Mouse (Mus musculus) lung, postnatal 0 days (tissue): ENCODE results near the gene Atp4b. TPM values are rescaled to one million over a fixed set of nuclear protein-coding genes. Genes with fewer than 3 reads are reported as not detected.

Source experiments
- ATAC-seq: fragments of 200-750 bp; cut with Nextera tagmentation; 2 replicates; pipeline ENCODE4 v1.8.0; 2017; ENCODE audit warnings: moderate library complexity
- DNase-seq: peaks from one replicate; pipeline ENCODE4 v3.0.0-alpha.2; 2016; ENCODE audit warnings: low spot score
- H3K27ac ChIP-seq: fragments of 300-500 bp; sonication (generic); 2 replicates; pipeline ENCODE4 v1.5.1; 2014; ENCODE audit warnings: antibody characterized with exemption, mild to moderate bottlenecking, low read length, mixed read lengths
- H3K27me3 ChIP-seq: fragments of 300-500 bp; sonication (generic); replicated peaks from 2 replicates; pipeline ENCODE4 v1.6.1; 2014; ENCODE audit warnings: low read length, mixed read lengths; ENCODE audit not compliant: insufficient read depth
- H3K36me3 ChIP-seq: fragments of 300-500 bp; sonication (generic); 2 replicates; pipeline ENCODE4 v1.6.1; 2014; ENCODE audit warnings: low read length, mixed read lengths; ENCODE audit not compliant: insufficient read depth
- H3K4me1 ChIP-seq: fragments of 300-500 bp; sonication (generic); 2 replicates; pipeline ENCODE4 v1.6.1; 2014; ENCODE audit warnings: antibody characterized with exemption, low read depth, low read length, mixed read lengths; ENCODE audit not compliant: insufficient read depth
- H3K4me2 ChIP-seq: fragments of 300-500 bp; sonication (generic); replicated peaks from 2 replicates; pipeline ENCODE4 v1.6.1; 2014; ENCODE audit warnings: low read depth, mild to moderate bottlenecking, low read length, moderate library complexity, mixed read lengths
- H3K4me3 ChIP-seq: fragments of 300-500 bp; sonication (generic); 2 replicates; pipeline ENCODE4 v1.5.1; 2014; ENCODE audit warnings: low read depth, low read length
- H3K9ac ChIP-seq: fragments of 300-500 bp; sonication (generic); replicated peaks from 2 replicates; pipeline ENCODE4 v1.6.1; 2014; ENCODE audit warnings: low read depth, mild to moderate bottlenecking
- H3K9me3 ChIP-seq: fragments of 300-500 bp; sonication (generic); 2 replicates; pipeline ENCODE4 v1.6.1; 2016; ENCODE audit warnings: low read length, mixed read lengths
- CTCF ChIP-seq: IDR thresholded peaks from 2 replicates; pipeline ENCODE4 v1.5.1; 2016; ENCODE audit warnings: antibody characterized with exemption, mild to moderate bottlenecking
- EP300 ChIP-seq: IDR thresholded peaks from 2 replicates; pipeline ENCODE4 v1.6.1; 2016; ENCODE audit warnings: antibody characterized with exemption, mild to moderate bottlenecking, control low read depth
- WGBS: fragments of 180-500 bp; shearing (Covaris S2); extraction: QIAGEN DNeasy Blood & Tissue Kit; methylation state at CpG from one replicate; pipeline ENCODE4 v1.1.7; 2014; 5-methylcytosine and 5-hydroxymethylcytosine counted together
- polyA plus RNA-seq: library from polyadenylated mRNA; unstranded; fragments of >200 nt; fragmentation: Nextera tagmentation; extraction: Ambion mirVana; gene quantifications from 2 replicates; pipeline ENCODE4 v1.2.1, GENCODE M21; 2015

Atp4b gene
- polyA plus RNA-seq, 1 experiment from 2014 or later: not detected

DNA sequence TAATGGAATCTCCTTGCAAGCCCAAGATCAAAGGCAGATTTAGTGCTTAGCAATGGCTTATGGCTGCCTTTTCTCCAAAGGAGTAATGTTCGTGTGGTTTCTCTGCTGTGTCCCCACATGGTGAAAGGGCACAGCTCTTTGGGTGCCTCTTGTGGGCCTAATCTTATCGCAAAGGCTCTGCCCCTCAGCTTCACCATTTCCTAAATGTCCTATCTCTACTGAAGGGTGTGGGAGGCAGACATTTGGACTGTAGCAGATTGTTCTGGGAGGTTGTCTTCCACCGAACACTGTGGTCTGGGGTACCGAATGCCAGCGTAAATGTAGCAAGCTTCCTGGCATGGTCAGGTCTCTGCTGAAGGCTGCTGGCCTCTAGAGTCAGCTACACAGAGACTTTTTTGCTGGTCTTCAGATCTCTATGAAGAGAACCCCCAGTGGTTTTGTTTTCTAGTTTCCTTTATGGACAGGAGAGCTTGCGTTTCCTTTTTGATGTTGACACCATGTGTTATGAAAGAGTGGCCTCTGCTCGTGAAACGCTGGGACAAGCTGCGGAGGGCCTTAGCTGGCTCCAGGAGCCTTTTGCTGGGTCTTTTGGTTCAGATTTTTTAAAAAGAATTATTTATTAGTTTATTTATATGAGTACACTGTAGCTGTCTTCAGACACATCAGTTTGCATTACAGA, 43.3 kb downstream of the Atp4b start:
- Histone ChIP-seq H3K4me3 (no peak overlapping the region), H3K27ac (no peak overlapping the region), H3K4me2 (no peak overlapping the region), H3K9ac (no peak overlapping the region), H3K27me3 (no peaks in the 10 kb centered on the region), H3K36me3 (peaks cover 11% of the 10 kb centered on the region; the same call in 1 of the 2 replicates), H3K4me1 (no peaks in the 10 kb centered on the region), H3K9me3 (no peaks in the 10 kb centered on the region)
- DNase-seq: no peak
- ATAC-seq: no peak
- 72% methylated on average over 9 of the region's 9 CpGs for WGBS
- TF ChIP-seq CTCF: no peak
- TF ChIP-seq EP300: no peak

DNA sequence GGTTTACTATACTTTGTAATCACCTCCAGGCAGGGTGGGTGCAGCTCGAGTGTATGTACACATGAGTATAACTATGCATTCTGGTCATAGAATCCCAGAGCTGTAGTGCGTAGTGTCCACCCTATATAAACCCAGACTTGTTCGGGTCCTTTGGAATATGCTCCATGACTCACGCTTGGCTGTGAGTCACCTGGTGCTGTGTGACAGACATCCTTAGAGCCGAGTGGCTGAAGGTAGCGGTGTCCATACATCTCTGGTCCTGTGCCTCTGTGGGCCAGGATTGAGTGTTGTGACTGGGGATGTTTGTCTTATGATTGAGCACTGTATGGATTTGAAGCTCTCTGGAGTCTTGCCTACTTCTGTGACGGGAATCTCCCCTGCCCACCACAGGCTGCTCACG, 44.0 kb downstream of the Atp4b start:
- no peak for TF ChIP-seq EP300
- TF ChIP-seq CTCF: no peak
- no peaks in the 10 kb centered on the region for H3K4me1 ChIP-seq
- no peak for ATAC-seq
- no peaks in the 10 kb centered on the region for H3K27me3 ChIP-seq
- H3K9me3 ChIP-seq: no peaks in the 10 kb centered on the region
- H3K4me2 ChIP-seq: no peak overlapping the region
- DNase-seq: no peak
- no peak overlapping the region for H3K27ac ChIP-seq
- H3K36me3 ChIP-seq: peaks cover 11% of the 10 kb centered on the region; the same call in 1 of the 2 replicates
- H3K9ac ChIP-seq: no peak overlapping the region
- WGBS: 83% methylated on average over 8 of the region's 8 CpGs
- H3K4me3 ChIP-seq: no peak overlapping the region

DNA sequence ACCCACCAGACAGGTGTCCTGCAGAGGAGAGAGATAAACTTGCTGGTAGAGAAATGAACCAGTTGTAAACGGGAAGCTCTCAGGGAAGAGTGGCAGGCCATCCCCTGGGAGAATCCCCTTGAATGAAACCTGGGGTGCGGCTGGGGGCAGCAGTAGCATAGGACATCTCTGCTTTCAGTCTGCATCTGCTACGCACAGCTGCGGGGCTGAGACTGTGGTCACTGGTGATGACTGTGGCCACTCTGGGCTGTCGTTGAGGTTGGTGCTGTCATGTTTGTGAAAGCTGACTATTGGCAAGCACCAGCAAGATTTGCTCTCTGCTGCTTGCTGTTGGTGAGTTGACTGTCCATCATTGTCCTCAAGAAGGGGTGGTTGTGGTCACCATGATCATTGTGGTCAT, 45.0 kb downstream of the Atp4b start:
- Histone ChIP-seq H3K9ac (no peak overlapping the region), H3K9me3 (no peaks in the 10 kb centered on the region), H3K4me1 (no peaks in the 10 kb centered on the region), H3K4me3 (no peak overlapping the region), H3K27ac (no peak overlapping the region), H3K4me2 (no peak overlapping the region), H3K36me3 (peaks cover 11% of the 10 kb centered on the region; the same call in 1 of the 2 replicates), H3K27me3 (no peaks in the 10 kb centered on the region)
- ATAC-seq (no peak), DNase-seq (no peak)
- WGBS: 84% methylated on average over 5 of the region's 5 CpGs
- TF ChIP-seq CTCF (no peak), EP300 (no peak)

DNA sequence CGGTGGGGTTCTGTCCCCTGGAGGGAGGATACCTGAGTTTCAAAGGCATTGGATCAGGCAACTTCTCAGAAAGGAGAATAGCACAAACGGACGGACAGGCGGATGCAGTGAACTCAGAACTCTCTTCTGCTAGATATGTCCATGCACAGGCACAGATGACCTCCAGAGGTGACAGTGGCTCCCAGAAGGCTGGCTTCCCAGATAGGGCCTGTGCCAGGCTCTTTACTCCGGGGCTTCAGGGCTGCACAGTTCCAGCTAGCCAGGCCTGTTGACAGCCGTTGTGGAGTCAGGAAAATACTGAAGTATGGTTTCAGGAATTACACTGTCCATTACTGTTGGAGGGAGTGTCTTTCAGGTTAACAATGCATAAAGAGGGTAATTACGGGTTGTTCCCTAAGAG, 46.6 kb downstream of the Atp4b start:
- WGBS: 87% methylated on average over 7 of the region's 7 CpGs
- no peak for TF ChIP-seq CTCF
- no peak for TF ChIP-seq EP300
- Histone ChIP-seq H3K9ac (no peak overlapping the region), H3K4me3 (no peak overlapping the region), H3K36me3 (peaks cover 7% of the 10 kb centered on the region; the same call in 1 of the 2 replicates), H3K27me3 (no peaks in the 10 kb centered on the region), H3K4me1 (no peaks in the 10 kb centered on the region), H3K27ac (no peak overlapping the region), H3K4me2 (no peak overlapping the region), H3K9me3 (no peaks in the 10 kb centered on the region)
- DNase-seq (no peak), ATAC-seq (no peak)

DNA sequence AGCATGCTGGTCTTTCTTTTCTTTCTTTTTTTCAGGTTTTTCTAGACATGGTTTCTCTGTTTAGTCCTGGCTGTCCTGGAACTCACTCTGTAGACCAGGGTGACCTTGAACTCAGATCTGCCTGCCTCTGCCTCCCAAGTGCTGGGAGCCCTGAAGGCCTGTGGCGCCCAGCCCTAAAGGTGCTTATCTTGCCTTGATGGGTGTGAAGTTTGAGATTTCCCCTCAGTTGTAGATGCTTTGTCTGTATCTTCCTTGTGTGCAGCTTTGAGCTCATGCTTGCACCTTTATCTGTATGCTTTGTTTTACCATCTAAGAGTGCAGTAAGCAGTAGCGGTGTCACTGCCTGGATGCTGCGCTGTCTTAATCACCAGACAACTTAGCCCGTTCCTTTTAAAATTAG, 53.5 kb downstream of the Atp4b start:
- no peaks in the 10 kb centered on the region; the same call in 1 of the 2 replicates for H3K36me3 ChIP-seq
- WGBS: 94% methylated on average over 4 of the region's 4 CpGs
- no peak for ATAC-seq

DNA sequence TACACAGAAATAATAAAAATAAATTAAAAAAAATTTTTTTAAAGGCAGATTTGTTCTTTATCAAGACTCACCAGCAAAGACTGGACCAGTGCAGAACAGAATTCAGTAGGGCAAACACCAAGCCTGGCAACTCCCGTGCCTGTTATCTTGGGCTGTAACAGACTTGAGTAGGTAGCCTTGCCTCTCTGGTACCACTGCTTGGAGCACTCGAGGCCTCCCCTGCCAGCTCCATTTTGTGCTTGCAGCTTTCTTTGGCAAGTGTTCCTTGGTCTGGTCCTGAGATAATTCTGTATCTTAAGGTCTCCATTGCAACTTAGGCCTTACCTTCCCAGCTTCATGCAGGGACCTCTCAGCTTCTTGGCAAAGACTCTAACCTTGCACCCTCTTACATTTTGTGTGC, 54.3 kb downstream of the Atp4b start:
- Histone ChIP-seq H3K4me3 (no peak overlapping the region), H3K27me3 (no peaks in the 10 kb centered on the region), H3K9me3 (no peaks in the 10 kb centered on the region), H3K4me1 (no peaks in the 10 kb centered on the region; the same call in 1 of the 2 replicates), H3K9ac (no peak overlapping the region), H3K36me3 (no peaks in the 10 kb centered on the region; the same call in 1 of the 2 replicates), H3K4me2 (no peak overlapping the region), H3K27ac (no peak overlapping the region)
- TF ChIP-seq EP300 (no peak), CTCF (no peak)
- ATAC-seq (no peak), DNase-seq (no peak)
- WGBS: 51% methylated on average over 2 of the region's 2 CpGs

More for the DNA sequence above, 53.5 kb downstream of the Atp4b start:
- Histone ChIP-seq H3K27ac (no peak overlapping the region), H3K9ac (no peak overlapping the region), H3K9me3 (no peaks in the 10 kb centered on the region), H3K27me3 (no peaks in the 10 kb centered on the region), H3K4me2 (no peak overlapping the region), H3K4me3 (no peak overlapping the region), H3K4me1 (no peaks in the 10 kb centered on the region; the same call in 1 of the 2 replicates)
- no peak for TF ChIP-seq CTCF
- no peak for DNase-seq
